Mouse (Mus musculus) spleen, postnatal 36 days (tissue): ENCODE data around the gene Olfr1412.

Source experiments
- DNase-seq, 2 experiments: peaks; one replicate each; pipeline ENCODE4 v3.0.0; 2022; ENCODE audit warnings: low spot score in 2 of 2, mixed read lengths in 1 of 2

Gene Olfr1412

GRCm38 (mm10) chr1:92585479-92585878, at the start of gene Olfr1412:
TSS of gene Olfr1412 (plus strand) at chr1:92585779.
- DNase-seq, result no peak

GRCm38 (mm10) chr1:92536972-92537371, 48.6 kb upstream of the Olfr1412 start:
- DNase-seq, result no peak

DNA sequence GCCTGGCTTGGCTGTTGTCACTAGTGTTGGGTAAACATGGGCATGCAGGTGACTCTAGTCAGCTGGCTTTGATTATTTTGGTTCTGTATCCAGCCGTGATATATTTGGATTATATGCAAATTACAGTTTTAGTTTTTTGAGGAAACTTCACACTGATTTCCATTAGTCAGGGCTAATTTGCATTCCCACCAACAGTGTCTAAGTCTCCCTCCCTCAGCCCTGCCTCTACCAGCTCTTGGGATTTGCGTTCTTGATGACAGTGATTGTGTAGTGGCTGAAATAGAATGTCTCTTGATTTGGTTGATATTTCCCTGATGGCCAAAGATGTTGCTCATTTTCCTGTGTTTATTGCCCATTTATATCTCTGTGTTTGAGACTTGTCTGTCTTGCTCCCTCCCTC, 46.5 kb upstream of the Olfr1412 start:
- no peak for DNase-seq

DNA sequence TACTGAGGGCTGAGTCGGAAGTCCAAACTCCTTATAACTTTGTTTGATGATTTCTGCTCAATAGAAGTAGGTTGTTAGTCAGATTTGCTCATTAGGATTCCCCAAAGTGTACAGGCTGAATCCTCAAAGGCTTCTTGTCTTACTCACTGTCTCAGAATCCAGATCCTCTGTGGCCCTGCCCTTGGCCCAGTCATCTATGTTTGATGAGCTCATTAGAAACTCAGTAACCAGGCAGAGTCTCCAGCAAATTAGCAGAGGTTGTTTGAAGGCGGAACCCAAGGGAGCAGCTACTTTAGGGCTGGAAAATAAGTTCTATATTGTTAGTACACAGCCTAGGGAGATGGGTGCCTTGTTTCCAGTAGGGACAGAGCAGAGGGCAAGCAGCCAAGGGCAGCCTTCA, 39.6 kb upstream of the Olfr1412 start:
- no peak for DNase-seq

DNA sequence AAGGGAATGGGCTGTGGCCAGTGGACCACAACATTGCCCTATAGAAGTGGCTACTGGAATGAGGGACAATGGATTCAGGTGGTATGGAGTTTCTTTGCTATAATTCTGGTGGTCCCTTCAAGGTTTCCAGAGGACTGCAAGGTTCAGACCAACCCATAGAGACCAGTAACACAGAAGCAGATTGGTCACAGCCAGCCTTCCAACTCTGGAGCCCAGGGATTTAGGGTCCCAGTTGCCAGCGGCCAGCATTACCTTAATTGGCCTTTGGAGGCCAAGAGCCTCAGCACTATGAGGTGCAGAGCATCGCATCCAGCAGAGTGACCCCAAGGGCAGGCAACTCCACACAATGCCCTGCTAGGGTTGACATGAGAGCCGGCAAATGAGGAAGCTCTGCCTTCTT, 14.6 kb upstream of the Olfr1412 start, which contains the start of gene Olfr1413:
Gene Olfr1413 (plus strand): TSS at position 301 of the 400 bp plus-strand sequence.
- no peak for DNase-seq

GRCm38 (mm10) chr1:92594111-92594510, 8.5 kb downstream of the Olfr1412 start, which contains the start of gene Olfr1411:
TSS of gene Olfr1411 (plus strand) at chr1:92594411.
- no peak for DNase-seq

DNA sequence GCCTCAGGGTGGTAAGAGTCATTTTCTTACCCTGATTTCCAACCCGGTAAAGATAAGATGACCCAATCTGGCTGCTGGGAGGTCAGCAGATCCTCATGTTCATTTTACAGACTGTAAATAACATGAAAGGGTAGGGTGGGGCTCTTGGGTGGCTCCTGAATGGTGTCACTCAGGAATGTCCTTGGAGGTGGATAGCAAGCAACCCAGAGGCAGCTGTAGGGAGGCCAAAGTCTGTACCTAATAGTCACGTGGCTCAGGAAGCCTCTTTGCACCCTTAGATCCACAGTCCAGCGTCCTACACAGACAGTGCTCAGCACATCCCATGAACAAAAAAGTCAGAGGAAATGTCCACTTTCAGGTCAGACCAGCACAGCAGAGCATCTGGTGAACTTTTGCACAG, 10.4 kb downstream of the Olfr1412 start:
- DNase-seq, result no peak

GRCm38 (mm10) chr1:92605482-92605881, 19.9 kb downstream of the Olfr1412 start, which contains the start of gene Olfr1410:
TSS of gene Olfr1410 (plus strand) at chr1:92605782.
- no peak for DNase-seq

DNA sequence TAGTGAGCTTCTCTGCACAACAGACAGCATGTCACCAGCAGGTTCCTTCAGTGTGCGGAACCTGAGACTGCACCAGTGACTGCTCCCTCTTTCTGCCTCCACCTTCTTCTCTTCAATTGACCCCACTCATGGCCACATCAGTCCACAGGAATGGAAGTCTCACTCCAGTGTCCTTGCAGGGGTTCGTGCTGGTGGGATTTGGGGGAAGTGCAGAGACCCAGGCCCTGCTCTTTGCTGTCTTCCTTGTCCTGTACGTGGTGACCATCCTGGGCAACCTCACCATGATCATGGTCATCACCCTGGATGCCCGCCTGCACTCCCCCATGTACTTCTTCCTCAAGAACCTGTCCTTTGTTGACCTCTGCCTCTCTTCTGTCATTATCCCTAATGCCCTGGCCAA, 22.1 kb downstream of the Olfr1412 start:
- DNase-seq, result no peak

DNA sequence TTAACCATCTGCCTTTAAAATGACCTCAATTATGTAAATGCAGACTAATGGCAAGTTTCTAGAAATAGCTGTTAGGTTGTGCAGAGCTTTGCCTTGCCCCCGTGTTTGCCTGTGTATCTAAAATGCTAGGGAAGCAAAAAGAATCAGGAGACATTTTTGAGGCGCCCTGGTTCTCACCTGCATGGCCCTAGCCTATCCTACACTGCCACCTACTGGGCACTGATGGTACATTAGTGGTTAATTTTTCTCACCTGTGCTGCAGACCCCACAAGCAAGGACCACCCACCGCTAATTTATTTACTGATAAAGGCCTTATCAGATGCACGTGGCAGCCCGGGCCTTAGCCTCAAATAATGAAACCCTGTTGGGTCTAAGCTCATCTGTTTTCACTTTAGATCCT, 25.4 kb downstream of the Olfr1412 start:
- peak; percentile 14 to 24 for DNase-seq

- DNase-seq, result no peak
Measured at GRCm38 (mm10) chr1:92613175-92613574, 27.6 kb downstream of the Olfr1412 start.

- no peak for DNase-seq
Measured at GRCm38 (mm10) chr1:92614516-92614915, 28.9 kb downstream of the Olfr1412 start.

GRCm38 (mm10) chr1:92616046-92616445, 30.5 kb downstream of the Olfr1412 start:
- DNase-seq, result no peak

GRCm38 (mm10) chr1:92617488-92617887, 31.9 kb downstream of the Olfr1412 start, which contains the start of gene Olfr12:
TSS of gene Olfr12 (plus strand) at chr1:92617788.
- no peak for DNase-seq

DNA sequence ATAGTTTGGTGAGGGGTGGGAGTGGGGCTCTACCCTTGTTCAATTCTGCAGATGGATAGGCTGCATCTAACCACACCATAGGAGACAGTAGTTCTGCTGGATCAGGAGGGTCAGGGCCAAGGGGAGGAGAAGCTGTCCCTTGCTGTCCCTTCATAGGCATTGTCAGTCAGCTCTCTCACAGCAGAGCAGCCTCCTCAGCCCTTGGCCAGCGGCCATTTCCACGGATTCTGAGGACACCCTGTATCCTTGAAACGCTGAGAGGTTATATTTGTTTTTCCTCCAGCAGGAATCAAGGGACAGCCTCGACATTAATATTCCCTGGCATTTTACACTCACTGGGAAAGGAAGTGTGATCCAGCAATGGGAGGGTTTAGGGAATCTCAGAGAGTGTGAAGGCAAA, 32.8 kb downstream of the Olfr1412 start:
- DNase-seq, result no peak

GRCm38 (mm10) chr1:92628227-92628626, 42.6 kb downstream of the Olfr1412 start:
- no peak for DNase-seq

DNA sequence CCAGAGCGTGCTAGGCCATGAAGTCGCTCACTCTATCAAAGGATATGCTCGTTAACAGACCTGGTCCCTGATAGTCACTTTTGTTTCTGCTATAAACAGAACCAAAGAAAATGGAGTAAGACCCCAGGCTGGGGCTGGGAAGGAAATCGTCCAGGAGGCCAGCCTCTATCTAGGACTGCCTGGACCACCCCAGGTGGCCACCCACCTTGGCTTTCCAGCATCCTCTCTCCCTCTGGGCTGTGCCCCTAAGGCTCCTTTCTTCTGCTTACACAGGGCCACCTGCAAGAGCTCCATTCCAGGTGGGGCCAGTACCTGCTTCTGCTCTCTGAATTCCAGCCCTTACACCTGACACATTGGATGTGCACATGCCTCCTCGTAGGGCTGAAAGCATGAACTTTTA, 46.6 kb downstream of the Olfr1412 start:
- DNase-seq, result no peak

DNA sequence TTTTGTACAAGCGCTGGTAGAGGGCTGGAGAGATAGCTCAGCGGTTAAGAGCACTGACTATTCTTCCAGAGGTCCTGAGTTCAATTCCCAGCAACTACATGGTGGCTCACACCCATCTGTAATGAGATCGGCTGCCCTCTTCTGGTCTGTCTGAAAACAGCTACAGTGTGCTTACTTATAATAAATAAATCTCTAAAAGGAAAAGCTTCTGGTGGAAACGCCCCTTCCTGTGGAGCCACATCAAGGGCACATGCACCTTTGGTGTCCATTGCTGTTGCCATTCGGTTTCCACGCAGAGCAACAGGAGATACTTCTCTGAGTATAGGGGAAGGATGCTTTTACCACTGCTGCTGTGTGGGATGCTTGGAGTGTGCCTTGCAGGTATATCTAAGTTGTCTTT, 47.4 kb downstream of the Olfr1412 start:
- DNase-seq, result no peak

- no peak for DNase-seq
Measured at GRCm38 (mm10) chr1:92633726-92634125, 48.1 kb downstream of the Olfr1412 start.

GRCm38 (mm10) chr1:92634569-92634968, 49.0 kb downstream of the Olfr1412 start:
- DNase-seq, result no peak

DNA sequence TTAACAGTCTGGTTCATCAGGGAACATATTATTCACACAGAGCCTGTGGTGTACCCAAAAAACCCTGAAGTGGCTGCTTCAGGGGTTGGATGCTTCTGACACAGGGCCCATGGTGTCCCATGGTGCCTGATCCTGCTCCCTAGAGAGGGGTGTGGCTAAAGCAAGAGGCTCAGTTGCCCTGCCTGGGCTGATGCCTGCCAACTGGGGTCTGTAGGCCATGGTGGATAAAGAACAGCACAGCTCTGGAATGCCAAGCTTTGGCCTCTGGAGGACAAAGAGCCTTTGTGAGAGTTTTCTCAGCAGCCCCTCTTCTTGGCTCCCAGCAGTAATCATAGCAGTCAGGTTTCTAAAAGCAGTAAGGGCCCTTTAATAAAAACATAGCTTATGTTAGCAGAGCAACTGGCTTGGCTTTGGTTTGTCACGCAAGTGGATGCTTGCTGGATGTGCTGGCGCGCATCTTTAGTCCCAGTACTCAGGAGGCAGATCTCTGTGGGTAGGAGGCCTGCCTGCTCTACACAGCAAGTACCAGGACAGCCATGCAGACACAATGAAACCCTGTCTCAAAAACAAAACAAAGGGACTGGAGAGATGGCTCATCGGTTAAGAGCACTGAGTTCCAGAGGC, 49.5 kb downstream of the Olfr1412 start:
- no peak for DNase-seq

GRCm38 (mm10) chr1:92636015-92636414, 50.4 kb downstream of the Olfr1412 start:
- no peak for DNase-seq

- no peak for DNase-seq
Measured at GRCm38 (mm10) chr1:92636676-92637075, 51.1 kb downstream of the Olfr1412 start.
